Mouse (Mus musculus) liver, embryonic 15.5 days (tissue): ENCODE results near the gene Flt3. TPM values are rescaled to one million over a fixed set of nuclear protein-coding genes. Genes with fewer than 3 reads are reported as not detected.

Source experiments
- ATAC-seq: fragments of 200-750 bp; cut with Nextera tagmentation; 2 replicates; pipeline ENCODE4 v1.8.0; 2017; ENCODE audit warnings: moderate number of reproducible peaks, mild to moderate bottlenecking, moderate library complexity; ENCODE audit not compliant: insufficient read depth
- H3K27ac ChIP-seq: fragments of 300-500 bp; sonication (generic); replicated peaks from 2 replicates; pipeline ENCODE4 v1.5.1; 2015; ENCODE audit warnings: mild to moderate bottlenecking, inconsistent platforms
- H3K27me3 ChIP-seq: fragments of 300-500 bp; sonication (generic); 2 replicates; pipeline ENCODE4 v1.6.1; 2015; ENCODE audit warnings: mild to moderate bottlenecking, inconsistent platforms
- H3K36me3 ChIP-seq: fragments of 300-500 bp; sonication (generic); replicated peaks from 2 replicates; pipeline ENCODE4 v1.6.1; 2015; ENCODE audit warnings: moderate library complexity, mild to moderate bottlenecking, inconsistent platforms
- H3K4me1 ChIP-seq: fragments of 300-500 bp; sonication (generic); replicated peaks from 2 replicates; pipeline ENCODE4 v1.6.1; 2015; ENCODE audit warnings: inconsistent platforms
- H3K4me2 ChIP-seq: fragments of 300-500 bp; sonication (generic); 2 replicates; pipeline ENCODE4 v1.6.1; 2015; ENCODE audit warnings: moderate library complexity, mild to moderate bottlenecking, inconsistent platforms
- H3K4me3 ChIP-seq: fragments of 300-500 bp; sonication (generic); replicated peaks from 2 replicates; pipeline ENCODE4 v1.5.1; 2015; ENCODE audit warnings: mild to moderate bottlenecking, inconsistent platforms
- H3K9ac ChIP-seq: fragments of 300-500 bp; sonication (generic); 2 replicates; pipeline ENCODE4 v1.6.1; 2015; ENCODE audit warnings: moderate library complexity, mild to moderate bottlenecking, inconsistent platforms
- H3K9me3 ChIP-seq: fragments of 300-500 bp; sonication (generic); replicated peaks from 2 replicates; pipeline ENCODE4 v1.6.1; 2016; ENCODE audit warnings: inconsistent platforms
- WGBS: fragments of 180-500 bp; shearing (Covaris S2); methylation state at CpG from one replicate; pipeline ENCODE4 v1.1.7; 2015; ENCODE audit warnings: mixed read lengths; ENCODE audit not compliant: insufficient replicate concordance; 5-methylcytosine and 5-hydroxymethylcytosine counted together
- polyA plus RNA-seq: library from polyadenylated mRNA; unstranded; fragments of >200 nt; fragmentation: Nextera tagmentation; extraction: Ambion mirVana; gene quantifications from 2 replicates; pipeline ENCODE4 v1.2.1, GENCODE M21; 2015

The Flt3 gene
- polyA plus RNA-seq, 1 experiment from 2014 or later, result 1.4 TPM

DNA sequence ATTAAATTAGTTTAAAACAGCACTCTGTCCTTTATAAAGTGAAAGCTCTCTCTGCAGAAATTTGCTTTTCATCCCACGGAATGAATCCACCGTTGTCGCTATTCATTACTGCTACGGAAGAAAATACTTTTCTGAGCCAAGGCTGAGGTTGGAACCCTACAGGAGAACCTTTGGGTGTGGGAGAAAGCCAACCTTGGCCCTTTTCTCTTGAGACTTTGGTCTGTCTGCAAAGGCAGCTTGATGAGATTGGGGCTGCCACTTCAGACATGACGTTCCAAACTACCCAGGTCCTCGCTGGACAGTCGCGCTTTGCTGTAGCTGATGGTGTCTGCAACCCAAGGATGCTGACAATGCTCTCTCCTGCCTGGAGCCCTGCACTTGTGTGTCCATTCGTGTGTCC is 91.8 kb downstream of the Flt3 start:
- Histone ChIP-seq H3K4me2 (no peak overlapping the region), H3K36me3 (no peaks in the 10 kb centered on the region), H3K27ac (no peak overlapping the region), H3K9ac (no peak overlapping the region), H3K4me3 (no peak overlapping the region), H3K27me3 (peaks cover 100% of the 10 kb centered on the region), H3K4me1 (no peaks in the 10 kb centered on the region; the same call in 1 of the 2 replicates), H3K9me3 (no peaks in the 10 kb centered on the region)
- ATAC-seq, result no peak
- 13% methylated on average over 9 of the region's 9 CpGs for WGBS

- Histone ChIP-seq H3K9ac (no peak overlapping the region), H3K4me2 (no peak overlapping the region), H3K4me3 (no peak overlapping the region), H3K36me3 (no peaks in the 10 kb centered on the region), H3K27me3 (peaks cover 100% of the 10 kb centered on the region), H3K27ac (no peak overlapping the region), H3K9me3 (no peaks in the 10 kb centered on the region), H3K4me1 (no peaks in the 10 kb centered on the region; the same call in 1 of the 2 replicates)
- WGBS, result 3% methylated on average over 12 of the region's 12 CpGs
- no peak for ATAC-seq
Observed at GRCm38 (mm10) chr5:147307398-147307785, 92.9 kb downstream of the Flt3 start.

DNA sequence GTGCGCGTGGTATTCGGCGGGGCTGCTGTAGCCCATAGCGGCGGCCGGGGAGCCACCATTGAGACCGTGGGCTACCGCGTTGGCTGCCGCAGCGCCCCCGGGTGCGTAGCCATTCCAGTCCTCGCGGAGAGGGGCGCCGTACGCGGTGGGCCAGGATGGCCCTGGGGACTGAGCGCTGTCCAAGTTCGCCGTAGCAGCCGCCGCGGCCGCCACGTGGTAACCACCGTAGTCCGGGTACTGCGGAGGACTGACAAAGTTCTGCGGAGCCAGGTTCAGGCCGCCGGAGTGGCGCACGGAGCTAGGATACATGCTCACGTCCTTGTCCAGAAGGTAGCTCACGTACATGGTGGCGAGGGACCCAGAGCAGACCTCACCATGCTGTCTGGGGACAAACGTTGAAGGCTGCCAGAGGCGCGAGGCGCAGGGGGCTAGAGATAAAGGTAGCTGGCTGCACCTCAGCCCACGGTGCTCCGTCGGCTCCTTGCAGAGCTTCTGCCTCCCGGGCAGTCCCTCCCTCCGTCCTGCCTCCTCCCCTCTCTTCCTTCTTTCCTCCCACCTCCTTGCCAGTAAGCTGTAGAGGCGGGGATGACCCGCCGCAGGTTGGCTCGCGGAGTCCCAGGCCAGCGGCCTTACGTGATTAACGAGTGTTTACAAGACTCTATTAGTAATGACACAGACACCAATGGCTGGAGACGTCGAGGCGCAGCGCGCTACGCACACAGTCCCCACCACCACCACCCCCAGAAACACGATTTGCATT is 93.5 kb downstream of the Flt3 start, which contains the start of gene Cdx2:
Gene Cdx2, minus strand, starts transcription at position 633 of the 760 bp plus-strand sequence.
- peaks cover 100% of the 10 kb centered on the region for H3K27me3 ChIP-seq
- under 1% methylated on average over 63 of the region's 63 CpGs for WGBS
- H3K9me3 ChIP-seq, result no peaks in the 10 kb centered on the region
- H3K27ac ChIP-seq, result no peak within 1 kb of the TSS
- H3K4me1 ChIP-seq, result no peaks in the 10 kb centered on the region; the same call in 1 of the 2 replicates
- ATAC-seq, result no peak
- H3K9ac ChIP-seq, result no peak within 1 kb of the TSS
- peak within 1 kb of the TSS; percentile 8; the same call in 1 of the 2 replicates for H3K4me3 ChIP-seq
- H3K36me3 ChIP-seq, result no peaks in the 10 kb centered on the region
- H3K4me2 ChIP-seq, result no peak within 1 kb of the TSS; the same call in 1 of the 2 replicates

DNA sequence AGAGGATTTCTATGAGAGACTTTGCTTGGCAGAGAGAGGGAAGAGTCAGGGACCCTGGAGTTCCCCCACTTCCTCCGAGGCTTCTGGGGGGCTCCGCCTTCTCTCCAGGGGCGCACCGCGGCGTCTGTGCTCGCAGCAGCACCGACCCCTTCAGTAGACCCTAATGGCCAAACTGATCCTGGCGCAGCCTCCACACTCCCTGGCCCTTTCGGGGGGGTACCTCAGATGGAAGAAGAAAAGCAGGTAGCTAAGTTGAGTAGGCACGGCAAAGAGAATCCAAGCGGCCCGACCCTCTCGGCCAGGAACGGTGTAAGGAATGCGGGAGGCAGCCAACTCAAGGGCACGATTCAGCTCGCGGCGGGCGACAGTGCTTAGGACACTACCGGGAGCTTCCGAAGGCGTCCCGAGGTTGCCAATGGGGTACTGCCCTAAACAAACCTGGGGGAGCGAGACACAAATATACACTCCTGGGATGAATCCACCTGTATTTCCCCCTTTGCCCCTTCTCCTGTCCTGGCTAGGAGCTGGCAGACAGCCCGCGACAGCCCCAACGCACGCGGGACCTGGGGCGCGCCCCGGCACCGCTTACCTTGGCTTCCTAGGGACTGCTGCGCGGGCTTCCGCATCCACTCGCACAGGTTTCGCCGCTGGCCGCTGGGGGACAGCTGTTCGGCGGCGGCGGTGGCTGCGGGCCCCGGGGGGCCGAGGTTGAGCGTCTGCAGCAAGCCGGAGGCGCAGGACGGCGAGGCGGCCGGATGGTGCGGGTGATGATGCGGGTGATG is 94.2 kb downstream of the Flt3 start:
- Histone ChIP-seq H3K4me2 (no peak overlapping the region; the same call in 1 of the 2 replicates), H3K4me1 (no peaks in the 10 kb centered on the region; the same call in 1 of the 2 replicates), H3K27me3 (peaks cover 100% of the 10 kb centered on the region), H3K9ac (no peak overlapping the region), H3K9me3 (no peaks in the 10 kb centered on the region), H3K4me3 (peak overlapping the region; percentile 8; the same call in 1 of the 2 replicates), H3K36me3 (no peaks in the 10 kb centered on the region), H3K27ac (no peak overlapping the region)
- ATAC-seq, result no peak
- 1% methylated on average over 58 of the region's 58 CpGs for WGBS

GRCm38 (mm10) chr5:147305166-147305565 is 95.1 kb downstream of the Flt3 start:
- Histone ChIP-seq H3K27me3 (peaks cover 100% of the 10 kb centered on the region), H3K27ac (no peak overlapping the region), H3K4me1 (peaks cover 3% of the 10 kb centered on the region; the same call in 1 of the 2 replicates), H3K36me3 (no peaks in the 10 kb centered on the region), H3K9ac (no peak overlapping the region), H3K4me2 (no peak overlapping the region), H3K4me3 (no peak overlapping the region), H3K9me3 (no peaks in the 10 kb centered on the region)
- no peak for ATAC-seq
- 2% methylated on average over 16 of the region's 16 CpGs for WGBS

- peaks cover 100% of the 10 kb centered on the region for H3K27me3 ChIP-seq
- no peak overlapping the region for H3K27ac ChIP-seq
- no peak overlapping the region for H3K9ac ChIP-seq
- WGBS, result under 1% methylated on average over 54 of the region's 54 CpGs
- peaks cover 3% of the 10 kb centered on the region; the same call in 1 of the 2 replicates for H3K4me1 ChIP-seq
- H3K9me3 ChIP-seq, result no peaks in the 10 kb centered on the region
- H3K4me2 ChIP-seq, result no peak overlapping the region
- H3K36me3 ChIP-seq, result no peaks in the 10 kb centered on the region
- no peak for ATAC-seq
- H3K4me3 ChIP-seq, result no peak overlapping the region
Observed at GRCm38 (mm10) chr5:147304276-147305155, 95.8 kb downstream of the Flt3 start.

- no peak overlapping the region for H3K9ac ChIP-seq
- WGBS, result 13% methylated on average over 13 of the region's 13 CpGs
- H3K4me2 ChIP-seq, result no peak overlapping the region
- ATAC-seq, result no peak
- H3K36me3 ChIP-seq, result no peaks in the 10 kb centered on the region
- peaks cover 100% of the 10 kb centered on the region for H3K27me3 ChIP-seq
- H3K9me3 ChIP-seq, result no peaks in the 10 kb centered on the region
- H3K4me3 ChIP-seq, result no peak overlapping the region
- H3K4me1 ChIP-seq, result peaks cover 3% of the 10 kb centered on the region; the same call in 1 of the 2 replicates
- H3K27ac ChIP-seq, result no peak overlapping the region
Observed at GRCm38 (mm10) chr5:147302746-147303400, 97.4 kb downstream of the Flt3 start.

DNA sequence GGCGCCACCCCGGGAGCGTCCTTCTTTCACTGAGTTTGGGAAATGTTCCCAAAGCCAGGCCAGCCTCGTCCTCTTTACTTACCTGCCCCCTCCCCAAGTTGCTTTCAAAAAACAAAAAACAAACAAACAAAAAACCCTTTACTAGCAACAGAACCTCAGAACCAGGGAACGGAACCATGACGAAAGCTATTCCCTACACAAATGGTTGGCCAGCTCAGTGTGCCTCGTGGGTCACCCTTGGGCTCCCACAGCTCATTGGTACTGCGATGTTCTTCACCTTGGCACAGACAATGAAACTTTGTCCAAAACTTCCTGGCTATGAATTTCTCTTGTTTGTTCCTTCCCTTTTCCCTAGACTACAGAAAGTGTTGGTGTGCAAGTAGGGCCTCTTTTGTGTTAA is 98.1 kb downstream of the Flt3 start:
- ATAC-seq, result no peak
- Histone ChIP-seq H3K27me3 (peaks cover 100% of the 10 kb centered on the region), H3K9me3 (no peaks in the 10 kb centered on the region), H3K4me1 (peaks cover 3% of the 10 kb centered on the region; the same call in 1 of the 2 replicates), H3K36me3 (no peaks in the 10 kb centered on the region), H3K27ac (no peak overlapping the region), H3K4me2 (no peak overlapping the region), H3K9ac (no peak overlapping the region), H3K4me3 (no peak overlapping the region)
- 15% methylated on average over 8 of the region's 8 CpGs for WGBS

- Histone ChIP-seq H3K27me3 (peaks cover 100% of the 10 kb centered on the region), H3K9ac (no peak overlapping the region)
Observed at GRCm38 (mm10) chr5:147301781-147302070, 98.6 kb downstream of the Flt3 start.

More at GRCm38 (mm10) chr5:147301781-147302070, 98.6 kb downstream of the Flt3 start:
- no peak overlapping the region for H3K27ac ChIP-seq
- H3K9me3 ChIP-seq, result no peaks in the 10 kb centered on the region
- no peaks in the 10 kb centered on the region for H3K36me3 ChIP-seq
- WGBS, result 10% methylated on average over 10 of the region's 10 CpGs
- no peak for ATAC-seq
- H3K4me2 ChIP-seq, result no peak overlapping the region
- H3K4me1 ChIP-seq, result peaks cover 3% of the 10 kb centered on the region; the same call in 1 of the 2 replicates
- no peak overlapping the region for H3K4me3 ChIP-seq
